Mouse (Mus musculus) urinary bladder, postnatal 10 days (tissue): Measurements from ENCODE around the gene Eif2a.
"Not testable (repeated sequence)": the region's sequence is repeated elsewhere in the genome, so short reads cannot be mapped to it uniquely, and the experiment has no call there.

ENCODE experiments used
- DNase-seq: peaks from one replicate; pipeline ENCODE4 v3.0.0; 2022; ENCODE audit warnings: low spot score

The Eif2a gene

GRCm38 (mm10) chr3:58521361-58521760 is 4.3 kb upstream of the Eif2a start:
- no peak for DNase-seq

DNA sequence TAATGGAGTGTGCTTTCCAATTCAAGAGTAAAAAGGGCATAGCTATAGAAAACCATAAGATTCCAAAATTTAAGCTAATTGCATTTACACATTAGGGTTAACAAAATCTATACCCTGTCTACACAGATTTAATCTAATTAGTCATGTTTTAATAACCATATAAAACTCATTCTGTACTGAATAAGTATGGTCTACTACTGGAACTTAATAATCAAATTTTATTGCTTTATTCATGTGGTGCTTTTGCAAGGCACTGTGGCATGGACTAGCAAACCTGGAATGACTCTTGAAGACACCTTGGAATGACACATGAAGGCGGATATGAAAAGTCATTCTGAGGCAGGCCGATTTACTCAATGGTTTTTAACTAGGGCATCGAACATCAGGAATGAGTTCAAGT is 2.2 kb upstream of the Eif2a start:
- no peak for DNase-seq

DNA sequence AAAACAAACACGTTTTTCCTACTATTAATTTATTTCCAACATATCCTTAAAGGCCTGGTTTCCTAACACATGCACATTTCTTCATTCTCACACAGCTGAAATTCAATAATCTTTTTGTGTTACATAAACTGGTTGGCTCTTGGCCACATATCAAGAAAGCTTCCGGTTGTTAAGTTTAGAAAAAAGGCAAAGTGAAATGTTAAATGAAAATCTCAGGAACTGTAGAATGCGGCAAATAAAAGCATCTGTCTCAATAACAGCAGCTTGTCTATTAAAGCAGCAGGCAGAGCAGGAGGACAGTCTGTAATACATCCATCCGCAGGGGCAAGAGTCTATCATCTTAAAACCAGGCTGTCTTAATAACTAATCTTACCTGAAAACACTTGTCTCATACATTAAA is 1.4 kb upstream of the Eif2a start:
- no peak for DNase-seq

- no peak for DNase-seq
These were observed 455 bp upstream of the Eif2a start for GRCm38 (mm10) chr3:58525166-58525565.

GRCm38 (mm10) chr3:58526408-58526737 is 752 bp downstream of the Eif2a start:
- DNase-seq: no peak

DNA sequence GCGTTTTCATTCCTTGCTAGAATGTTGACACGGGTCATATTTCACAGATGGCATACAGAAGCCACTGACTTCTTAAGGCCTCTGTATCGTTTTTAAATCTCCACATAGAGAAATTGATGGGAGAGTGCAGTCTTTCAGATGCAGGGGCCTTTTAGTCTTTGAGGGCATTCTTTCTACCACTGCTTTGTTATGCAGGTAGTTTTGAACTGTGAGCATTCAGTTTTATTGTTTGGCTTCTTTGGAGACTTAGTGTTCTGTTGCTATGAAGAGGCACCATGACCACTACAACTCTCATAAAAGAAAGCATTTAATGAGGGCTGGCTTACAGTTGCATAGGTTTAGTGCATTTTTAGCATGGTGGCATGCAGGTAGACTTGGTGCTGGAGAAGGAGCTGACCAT is 11.0 kb downstream of the Eif2a start:
- DNase-seq: no peak

DNA sequence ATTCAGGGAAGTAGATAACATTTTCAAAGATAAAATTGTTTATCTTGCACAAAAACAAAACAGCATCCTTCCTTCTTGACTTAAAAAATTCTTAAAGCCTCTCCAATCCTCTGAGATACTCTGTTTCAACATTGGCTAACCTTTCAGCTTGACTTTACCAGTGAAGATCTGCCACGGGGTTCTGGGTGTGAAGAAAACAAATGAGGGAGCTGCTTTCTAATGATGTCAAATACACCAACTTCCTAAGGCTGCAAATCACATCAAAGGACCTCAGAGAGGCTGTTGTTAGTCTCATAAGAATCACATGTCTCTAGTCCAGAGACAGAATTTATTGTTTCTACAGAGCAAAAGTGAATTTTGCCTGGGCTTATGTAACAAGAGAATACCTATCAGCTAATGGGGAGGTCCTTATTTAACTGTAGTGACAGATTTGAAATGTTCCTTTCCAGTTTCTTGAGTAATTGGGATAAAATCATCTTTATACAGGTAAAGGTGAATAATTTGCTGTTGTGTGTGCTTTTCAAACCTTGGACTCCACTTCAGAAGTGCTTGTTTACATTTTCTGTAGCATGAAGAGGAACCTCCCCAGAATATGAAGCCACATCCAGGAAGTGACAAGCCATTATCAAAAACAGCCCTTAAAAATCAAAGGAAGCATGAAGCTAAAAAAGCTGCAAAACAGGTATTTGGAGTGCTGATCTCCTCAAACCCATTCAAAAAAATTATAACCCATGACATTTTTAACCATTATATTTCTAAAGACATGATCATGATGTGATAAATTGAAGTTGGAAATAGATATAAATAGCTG is 26.6 kb downstream of the Eif2a start:
- no peak for DNase-seq

DNA sequence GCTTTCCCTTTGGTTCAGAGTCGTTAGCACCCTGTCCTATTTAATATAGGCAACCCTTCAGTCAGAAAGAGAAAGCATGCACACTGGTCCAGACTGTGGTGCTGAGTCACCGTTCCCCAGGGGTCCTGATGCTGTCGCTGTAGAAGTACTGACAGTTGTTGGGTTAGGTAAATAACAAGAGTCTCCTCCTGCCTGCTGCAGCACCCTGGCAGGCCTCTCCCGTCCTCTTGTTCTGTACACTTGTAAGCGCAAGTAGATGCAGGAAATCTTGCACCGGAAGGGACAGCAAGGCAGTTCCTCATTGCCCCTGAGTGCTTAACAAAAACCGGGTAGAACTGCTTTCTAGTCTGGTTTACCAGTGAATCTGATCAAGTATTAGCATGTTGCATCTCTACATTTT is 31.0 kb downstream of the Eif2a start:
- no peak for DNase-seq

- no peak for DNase-seq
These were observed 34.3 kb downstream of the Eif2a start for GRCm38 (mm10) chr3:58559887-58560286.

DNA sequence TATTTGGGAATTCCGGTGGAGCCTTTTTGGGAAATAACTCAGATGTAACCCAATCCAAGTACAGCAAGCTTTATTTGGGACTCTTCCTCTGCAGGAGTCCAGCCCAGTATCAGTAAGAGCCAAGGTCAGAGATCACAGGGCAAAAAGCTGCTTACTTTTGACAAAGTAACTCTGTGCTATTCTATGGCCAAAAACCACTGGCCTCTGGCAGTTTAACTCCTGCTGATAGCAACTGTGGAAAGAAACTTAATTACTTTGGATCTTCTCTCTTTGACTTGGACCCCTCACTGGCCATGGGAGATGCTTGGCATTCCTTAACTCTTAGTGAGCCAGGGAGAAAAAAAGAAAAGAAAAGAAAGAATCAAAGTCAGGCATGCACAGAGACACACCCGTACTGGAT is 35.8 kb downstream of the Eif2a start:
- no peak for DNase-seq

GRCm38 (mm10) chr3:58570821-58571220 is 45.2 kb downstream of the Eif2a start:
- DNase-seq: no peak

DNA sequence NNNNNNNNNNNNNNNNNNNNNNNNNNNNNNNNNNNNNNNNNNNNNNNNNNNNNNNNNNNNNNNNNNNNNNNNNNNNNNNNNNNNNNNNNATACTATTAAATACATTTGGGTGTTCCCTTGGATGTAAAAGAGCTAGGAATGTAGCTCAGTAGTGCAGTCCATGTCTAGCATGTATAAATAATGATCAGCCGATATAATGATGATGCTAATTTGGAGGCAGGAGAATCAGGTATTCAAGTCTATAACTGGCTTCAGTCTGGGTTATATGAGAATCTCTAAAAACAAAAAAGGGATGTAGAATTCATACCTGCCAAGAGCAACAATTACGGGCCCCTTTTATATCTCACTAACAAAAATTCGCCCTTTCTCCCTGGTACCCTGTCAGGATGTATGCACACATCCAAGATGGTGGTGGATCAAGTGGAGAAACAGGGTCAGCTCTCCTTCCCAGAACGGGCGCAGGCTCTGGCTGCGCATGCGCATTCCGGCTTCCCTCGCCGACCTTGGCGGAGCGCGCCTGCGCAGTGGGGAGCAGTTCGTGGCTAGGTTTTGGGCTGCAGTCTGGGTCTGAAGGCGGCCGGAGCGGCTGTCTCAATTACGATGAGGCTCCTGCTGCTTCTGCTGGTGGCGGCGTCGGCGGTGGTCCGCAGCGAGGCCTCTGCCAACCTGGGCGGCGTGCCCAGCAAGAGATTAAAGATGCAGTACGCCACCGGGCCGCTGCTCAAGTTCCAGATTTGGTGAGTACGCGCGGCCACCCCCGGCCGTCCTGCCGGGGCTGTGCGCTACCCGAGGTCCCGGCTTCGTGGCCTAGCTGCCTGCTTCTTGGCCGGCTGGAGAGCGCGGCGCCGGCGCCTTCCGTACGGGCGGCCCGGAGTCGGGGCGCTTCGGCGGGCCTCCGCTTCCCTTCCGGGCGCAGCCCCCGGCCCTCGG is 50.8 kb downstream of the Eif2a start, which contains the start of gene Selenot:
Gene Selenot (plus strand): TSS at position 500 of the 930 bp plus-strand sequence.
- DNase-seq: peak; percentile 86

- DNase-seq: no peak
These were observed 51.5 kb downstream of the Eif2a start for GRCm38 (mm10) chr3:58577067-58577503.

DNA sequence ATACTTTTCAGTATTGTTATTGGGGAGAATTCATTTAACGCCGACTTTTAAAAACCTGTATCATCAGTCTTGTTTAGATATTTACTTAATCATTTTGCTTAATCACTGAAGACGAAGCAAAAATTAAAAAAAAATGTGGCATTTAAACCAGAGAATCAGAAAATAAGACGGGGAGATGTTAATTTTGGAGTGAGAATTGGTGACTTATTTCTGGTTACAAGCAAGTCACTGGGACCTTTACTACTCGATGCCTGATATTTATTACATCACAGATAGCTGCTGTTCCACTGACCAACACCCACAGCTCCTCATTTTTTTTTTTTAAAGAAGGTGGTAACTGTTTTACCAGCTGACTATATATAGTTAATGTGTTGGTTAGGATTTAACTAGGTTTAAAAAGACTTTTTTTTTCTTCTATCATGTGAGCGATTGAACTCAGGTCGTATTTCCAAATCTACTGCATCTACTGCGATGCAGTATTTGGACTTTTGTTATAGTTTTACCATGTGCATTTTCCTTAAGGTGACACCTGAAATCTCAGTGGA is 52.0 kb downstream of the Eif2a start:
- no peak for DNase-seq

DNA sequence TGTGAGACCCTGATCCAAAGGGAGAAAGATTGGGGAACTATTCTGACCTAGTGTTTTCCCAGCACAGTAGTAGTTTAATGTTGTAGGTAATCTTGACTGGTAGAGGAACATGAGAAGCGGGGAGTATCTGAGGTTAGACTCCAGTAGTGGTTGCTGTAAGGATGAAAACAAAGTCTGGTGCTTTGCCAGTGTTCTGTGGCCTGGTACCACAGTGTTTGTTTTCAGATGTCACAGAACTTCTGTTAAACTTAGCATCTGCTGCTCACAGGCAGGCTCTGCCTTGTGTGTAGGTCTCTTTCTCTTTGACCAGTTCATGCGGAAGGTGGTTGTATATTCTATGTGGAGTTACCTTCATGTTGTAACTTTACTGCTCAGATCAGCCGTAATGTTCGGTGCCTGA is 55.9 kb downstream of the Eif2a start:
- DNase-seq: no peak

DNA sequence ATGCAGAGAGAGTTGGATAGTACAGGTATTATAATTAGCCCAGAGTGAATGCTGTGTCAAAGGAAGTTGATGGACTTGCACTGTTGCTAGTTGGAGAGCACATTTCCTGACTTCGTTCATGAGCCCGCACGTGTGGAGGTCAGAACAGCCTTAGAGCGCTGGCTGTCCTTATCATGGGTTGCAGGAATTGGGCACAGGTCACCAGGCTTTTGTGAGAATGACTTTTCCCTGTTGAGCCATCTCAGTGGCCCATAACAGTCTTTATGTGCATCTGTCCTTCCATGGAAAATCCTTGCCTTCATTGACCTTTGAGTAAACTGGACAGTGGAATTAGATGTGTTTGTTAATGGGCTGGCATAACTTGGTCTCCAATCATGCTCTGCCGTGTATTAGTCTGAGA is 56.7 kb downstream of the Eif2a start:
- DNase-seq: no peak

DNA sequence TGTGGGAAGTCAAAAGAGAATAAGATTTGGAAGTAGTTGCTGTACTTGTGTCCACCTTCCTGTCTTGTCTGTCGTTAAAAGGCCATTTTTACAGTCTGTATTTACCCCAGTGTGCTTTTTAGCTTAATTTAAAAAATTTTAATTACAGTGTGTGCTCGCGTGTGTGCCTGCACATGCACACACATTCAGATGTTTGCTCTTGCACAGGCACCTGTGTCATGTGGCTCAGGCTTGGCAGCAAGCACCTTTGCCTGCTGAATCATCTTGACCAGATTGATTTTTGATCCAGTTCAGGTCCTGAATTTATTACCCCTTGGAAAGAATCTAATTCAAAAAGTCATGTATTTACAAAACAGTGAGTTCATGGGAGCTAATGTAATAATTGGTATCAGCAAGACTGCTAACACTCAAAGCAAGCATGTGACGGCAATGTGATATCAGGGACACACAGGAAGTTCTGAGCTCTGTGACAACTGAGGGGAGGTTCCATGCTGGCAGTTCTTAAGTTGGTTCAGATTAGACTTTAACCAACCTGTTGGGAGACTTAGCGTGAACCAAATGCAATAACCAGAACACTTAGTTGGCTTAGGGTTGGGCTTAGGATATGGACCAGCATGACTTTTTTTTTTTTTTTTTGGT is 57.3 kb downstream of the Eif2a start:
- DNase-seq: no peak

DNA sequence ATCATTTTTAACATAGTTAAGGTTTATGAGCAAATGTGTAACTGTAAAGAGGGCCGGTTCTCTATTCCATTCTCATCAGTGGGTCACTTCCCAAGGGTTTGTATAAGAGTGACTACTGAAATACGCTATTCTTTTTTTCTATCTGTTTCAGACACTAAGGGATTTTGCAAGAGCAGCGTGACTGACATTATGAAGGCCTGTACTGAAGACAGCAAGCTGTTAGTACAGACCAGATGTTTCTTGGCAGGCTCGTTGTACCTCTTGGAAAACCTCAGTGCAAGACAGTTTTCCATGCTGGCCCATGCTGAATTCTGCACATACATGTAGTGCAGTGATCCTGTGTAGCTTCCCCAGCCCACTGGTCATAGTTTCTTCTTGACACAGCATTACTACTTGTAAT is 64.9 kb downstream of the Eif2a start:
- DNase-seq: not testable (repeated sequence)

- not testable (repeated sequence) for DNase-seq
These were observed 67.0 kb downstream of the Eif2a start for GRCm38 (mm10) chr3:58592666-58593065.

DNA sequence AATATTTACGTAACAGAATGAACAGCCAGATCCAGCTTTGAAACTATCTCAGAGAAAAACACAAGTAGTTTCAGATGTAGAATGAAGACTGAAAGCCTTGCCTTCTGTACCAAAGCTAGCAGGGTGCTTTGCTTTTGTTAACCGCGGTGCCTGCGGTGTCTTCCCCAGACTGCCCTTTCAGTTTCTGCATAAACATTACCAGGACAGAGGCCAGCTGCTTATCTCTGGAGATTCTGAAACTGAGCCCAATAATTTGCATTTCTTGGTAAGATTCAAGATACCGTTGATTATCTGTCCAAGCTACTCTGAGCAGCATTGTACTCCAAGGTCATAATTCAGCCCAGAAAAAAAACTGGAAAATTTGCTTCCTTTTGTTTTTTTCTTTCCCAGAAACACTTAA is 68.0 kb downstream of the Eif2a start:
- DNase-seq: no peak
